Mouse (Mus musculus): ENCODE measurements around the gene Cdk17.
A peak's percentile ranks its signal among the peaks of the same experiment; 100 is the strongest.

Gene Cdk17

DNA sequence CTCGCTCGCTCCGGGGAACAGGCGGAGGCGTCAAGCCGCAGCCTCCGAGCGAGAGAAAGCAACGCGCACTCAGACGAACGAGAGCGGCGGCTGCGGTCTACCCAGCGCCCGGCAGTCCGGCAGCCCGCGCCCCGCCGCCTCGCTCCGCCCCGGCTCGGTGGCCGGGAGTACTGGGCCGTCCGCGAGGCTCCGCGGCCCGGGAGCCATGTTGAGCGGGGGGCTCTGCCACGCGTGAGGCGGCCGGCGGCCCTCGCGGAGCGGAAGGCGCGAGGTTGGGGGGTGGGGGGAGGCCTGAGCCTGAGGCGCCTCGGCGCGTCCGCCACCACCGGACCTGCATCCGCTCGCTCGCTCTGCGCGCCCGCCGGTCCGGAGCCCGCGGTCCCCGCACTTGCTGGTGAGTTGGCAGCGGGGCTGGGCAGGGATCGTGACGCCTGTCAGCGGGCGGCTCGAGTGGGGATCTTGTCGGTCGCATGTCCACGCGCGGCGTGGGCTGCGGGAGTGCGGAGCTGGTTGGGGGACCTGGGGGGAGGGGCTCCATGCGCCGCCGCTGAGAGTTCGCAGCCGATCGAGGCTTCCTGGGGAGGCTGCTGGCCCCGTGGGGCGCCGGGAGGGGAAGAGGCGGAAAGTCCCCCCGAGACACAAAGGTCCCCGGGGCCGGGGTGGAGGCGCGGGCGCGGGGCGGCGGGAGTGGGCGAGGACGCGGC is at the start of gene Cdk17:
TSS of gene Cdk17 (plus strand) at position 69 of the 704 bp plus-strand sequence.
- DNase-seq: peak; percentile 59

DNA sequence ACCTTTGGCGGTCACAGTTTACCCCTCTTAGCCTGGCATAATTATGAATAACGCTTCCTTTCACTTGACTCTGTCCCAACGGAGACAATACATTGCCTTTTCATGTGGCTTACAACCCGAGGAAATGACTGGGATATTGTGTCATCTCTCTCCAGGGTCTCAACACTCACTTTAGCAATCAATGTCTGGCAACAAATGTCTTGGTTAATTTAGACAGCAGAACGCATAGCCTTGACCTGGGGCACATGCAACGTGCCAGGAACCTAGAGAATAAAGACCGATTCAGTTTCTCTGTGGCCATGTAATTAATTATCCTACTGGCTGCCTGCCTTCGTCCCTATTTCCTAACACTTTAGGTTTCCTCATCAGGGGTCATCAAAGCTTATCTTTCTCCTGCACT is 49.3 kb upstream of the Cdk17 start:
- no peak for DNase-seq

DNA sequence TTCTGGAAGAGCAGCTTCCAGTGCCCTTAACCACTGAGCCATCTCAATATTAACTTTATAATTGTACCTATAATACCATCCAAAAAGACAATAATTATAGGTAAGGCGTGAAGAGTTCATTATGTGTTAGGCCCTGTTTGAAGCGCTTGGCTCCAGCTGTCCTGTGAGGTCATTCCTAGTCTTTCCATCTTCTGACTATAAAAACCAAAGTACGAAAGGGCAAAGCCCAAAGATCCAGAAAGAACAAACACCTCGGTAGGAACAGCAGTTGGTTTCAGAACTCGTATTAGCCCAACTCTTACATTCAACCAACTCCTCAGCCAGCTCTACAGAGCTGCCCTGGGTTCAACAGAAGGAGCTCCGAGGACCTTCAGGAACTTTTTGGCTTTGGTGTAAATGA is 48.7 kb upstream of the Cdk17 start:
- DNase-seq: no peak

DNA sequence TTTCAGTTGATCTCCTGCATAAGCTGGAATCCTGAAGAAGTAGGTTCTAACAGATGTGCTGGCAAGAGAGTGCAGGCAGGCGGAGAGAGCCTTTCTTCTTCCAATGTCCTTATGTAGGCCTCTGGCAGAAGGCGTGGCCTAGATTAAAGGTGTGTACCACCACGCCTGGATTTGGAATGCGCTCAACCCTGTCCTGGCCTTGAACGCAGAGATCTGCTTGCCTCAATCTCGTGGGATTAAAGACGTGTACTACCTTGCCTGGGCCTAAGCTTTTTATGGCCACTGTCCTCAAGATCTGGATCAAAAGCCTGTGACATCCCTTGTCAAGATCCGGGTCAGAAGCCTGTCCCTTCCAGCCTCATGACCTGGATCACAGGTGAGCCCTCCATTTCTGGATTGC is 46.7 kb upstream of the Cdk17 start:
- DNase-seq: no peak

DNA sequence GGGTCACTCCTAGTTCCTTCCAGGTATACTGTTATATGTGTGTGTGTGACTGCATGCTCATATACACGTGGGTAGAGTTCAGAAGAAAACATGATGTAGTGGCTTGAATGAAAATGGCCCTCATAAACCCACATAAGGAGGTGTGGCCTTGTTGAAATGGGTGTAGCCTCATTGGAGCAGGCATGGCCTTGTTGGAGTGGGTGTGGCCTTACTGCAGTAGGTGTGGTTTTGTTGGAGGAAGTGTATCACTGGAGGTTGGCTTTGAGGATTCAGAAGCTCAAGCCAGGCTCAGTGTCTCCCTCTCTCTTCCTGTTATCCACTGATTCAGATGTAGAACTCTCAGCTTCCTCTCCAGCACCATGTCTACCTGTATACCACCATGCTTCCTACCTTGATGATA is 45.9 kb upstream of the Cdk17 start:
- DNase-seq: no peak

DNA sequence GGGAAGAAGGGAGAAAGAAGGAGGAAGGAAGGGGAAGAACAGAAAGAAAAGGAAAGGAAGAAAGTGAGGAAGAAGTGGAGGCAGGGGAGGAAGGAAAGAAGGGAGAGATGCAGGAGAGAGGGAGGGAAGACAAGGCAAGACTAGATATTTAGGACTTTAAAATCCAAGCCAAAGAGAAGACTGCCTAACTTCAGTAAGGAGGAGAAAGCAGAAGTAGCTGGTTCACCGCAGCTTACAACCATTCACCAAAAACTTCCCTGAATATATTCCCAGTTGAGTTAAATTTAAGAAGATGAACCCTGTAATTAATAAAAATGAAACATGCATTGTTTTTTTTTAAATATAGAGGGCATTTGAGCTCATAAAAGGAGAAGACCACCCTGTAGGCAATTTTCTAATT is 44.9 kb upstream of the Cdk17 start:
- DNase-seq: no peak

DNA sequence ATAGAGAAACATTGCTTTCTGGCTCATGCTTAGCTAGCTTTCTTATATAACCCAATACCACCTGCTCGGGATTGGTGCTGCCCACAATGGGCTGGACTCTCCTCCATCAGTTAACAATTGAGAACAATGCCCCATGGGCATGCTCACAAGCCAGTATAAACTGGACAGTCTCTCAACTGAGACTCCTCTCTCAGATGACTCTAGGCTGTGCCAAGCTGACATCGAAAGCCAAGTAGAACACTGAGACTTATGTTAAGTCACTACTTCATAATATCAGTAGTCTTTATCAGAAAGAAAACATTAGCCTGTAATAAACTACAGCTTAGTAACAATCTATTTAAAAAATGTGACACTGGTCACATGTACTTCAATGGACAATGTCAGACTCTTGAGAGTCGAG is 44.0 kb upstream of the Cdk17 start:
- DNase-seq: no peak

DNA sequence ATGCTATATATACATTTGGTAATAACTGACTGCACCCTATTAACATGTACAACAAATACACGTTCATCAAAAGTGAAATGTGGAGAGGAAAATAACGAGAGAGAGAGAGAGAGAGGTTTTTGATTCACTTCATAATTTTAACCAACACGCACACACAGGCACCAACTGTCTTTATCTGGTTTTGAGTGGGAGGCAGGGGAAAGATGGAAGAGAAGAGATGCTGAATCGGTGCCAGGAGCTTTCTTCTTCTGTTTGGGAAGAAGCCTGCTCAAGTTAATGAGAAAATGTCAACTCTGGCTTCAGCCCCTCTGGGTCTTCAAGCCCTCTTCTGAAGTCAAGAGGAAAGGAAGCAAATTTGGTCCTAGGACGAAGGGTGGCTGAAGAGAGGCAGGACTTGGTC is 40.9 kb upstream of the Cdk17 start:
- DNase-seq: no peak

DNA sequence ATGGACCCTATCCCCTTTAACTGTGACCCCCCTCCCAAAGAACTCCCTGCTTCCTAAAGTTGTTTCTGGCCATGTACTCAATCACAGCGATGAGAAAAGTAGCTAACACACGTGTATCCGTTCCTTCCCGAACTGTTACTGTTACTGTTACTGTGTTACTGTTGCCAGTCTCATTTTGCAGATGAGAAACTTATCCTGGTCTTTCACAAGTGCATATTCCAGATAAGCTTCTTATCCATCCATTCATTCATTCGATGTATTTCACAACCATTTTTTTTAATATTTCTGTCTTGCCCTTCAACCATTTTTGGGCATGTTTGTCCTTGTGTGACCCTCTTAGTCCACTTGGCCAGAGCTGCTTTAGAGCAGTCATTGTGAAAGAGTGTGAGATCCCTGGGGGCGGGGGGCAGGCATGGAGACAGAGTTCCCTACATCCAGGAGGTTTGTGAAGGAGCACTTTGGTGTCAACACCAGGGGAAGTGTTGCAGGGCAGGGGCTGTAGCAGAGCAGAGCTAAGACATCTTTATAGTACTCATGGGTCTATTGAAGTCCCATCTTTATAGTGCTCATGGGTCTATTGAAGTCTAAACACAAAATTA is 39.3 kb upstream of the Cdk17 start:
- DNase-seq: no peak

DNA sequence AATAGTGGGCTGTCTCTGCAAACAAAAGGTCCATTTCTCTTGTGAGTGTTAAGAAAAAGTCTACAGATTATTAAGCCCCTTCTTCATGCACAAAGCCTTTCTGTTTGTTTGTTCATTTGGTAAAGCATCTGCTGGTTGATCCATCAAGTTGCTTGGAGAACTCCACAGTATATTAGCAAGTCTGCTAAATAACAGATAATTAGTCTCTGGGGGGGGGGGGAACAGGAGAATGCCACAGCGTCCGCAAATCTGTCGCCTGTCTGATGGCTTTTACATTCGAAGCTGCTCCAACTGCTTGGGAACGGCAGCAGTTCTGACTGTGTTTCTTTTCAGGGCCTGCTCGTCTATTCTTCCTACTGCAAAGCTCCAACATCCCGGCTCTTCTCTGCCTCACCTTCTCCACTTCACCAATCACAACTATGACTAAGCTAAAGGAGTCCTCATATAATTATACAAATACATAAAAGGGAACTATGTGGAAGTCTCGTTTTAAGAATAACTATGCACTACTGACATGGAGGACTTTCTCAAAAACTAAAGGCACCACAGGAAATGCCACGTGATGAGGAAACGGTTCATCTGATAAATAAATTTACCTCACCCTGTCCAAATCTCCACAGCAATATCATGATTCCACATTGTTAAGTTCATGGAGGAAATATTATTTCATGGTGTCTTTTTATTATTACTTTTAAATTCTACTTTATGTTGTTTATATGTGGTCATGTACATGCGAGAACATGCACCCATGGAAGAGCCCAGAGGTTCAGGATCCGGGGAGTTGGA is 38.1 kb upstream of the Cdk17 start:
- DNase-seq: no peak

DNA sequence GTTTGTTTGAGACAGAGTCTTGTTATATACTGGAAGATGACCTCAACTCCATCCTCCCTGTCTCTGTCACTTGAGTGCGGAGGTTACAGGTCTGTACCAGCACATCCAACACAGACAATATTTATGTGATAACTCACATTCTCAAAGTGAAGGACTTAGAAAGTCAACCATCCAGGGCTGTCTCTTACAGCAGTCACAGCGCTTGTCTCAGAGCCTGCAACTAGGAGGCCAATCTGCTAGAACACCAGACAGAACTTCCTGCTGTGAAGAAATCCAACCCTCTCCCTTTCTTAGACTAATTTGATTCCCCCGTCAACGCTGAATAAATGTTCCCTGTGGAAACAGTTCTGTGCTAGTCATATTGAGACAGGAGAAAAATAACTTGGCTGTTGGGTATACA is 37.4 kb upstream of the Cdk17 start:
- no peak for DNase-seq

DNA sequence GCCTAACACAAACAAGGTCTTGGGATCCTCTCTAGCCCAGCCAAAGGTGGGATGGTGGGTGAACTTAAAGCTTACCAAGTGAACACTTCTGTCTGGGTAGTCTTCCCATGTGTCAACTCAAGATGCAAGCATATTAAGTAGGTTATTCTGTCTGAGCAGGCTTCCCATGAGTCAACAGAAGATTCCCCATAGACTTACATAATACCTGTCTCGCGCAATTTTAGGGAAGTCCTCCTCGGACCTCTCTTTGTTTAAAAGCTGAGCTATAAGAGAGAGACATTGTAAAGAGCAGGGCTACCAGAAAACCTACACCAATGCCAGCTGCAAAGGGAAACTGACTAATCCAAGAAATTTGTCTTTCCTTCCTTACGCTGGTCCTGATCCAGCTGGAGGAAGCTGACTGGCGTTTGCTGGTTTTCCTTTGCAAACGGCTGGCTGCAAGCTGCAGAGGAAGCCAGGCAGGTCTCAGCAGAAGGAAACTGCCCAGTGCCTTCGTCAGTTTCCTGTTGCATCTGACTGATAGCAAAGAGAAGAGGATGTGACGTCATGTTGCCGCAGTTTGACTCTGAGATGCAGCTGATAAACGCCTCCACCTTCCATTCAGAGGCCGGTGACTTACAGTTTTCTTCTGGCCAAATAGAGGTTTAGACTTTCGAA is 36.6 kb upstream of the Cdk17 start:
- peak; percentile 79 for DNase-seq

DNA sequence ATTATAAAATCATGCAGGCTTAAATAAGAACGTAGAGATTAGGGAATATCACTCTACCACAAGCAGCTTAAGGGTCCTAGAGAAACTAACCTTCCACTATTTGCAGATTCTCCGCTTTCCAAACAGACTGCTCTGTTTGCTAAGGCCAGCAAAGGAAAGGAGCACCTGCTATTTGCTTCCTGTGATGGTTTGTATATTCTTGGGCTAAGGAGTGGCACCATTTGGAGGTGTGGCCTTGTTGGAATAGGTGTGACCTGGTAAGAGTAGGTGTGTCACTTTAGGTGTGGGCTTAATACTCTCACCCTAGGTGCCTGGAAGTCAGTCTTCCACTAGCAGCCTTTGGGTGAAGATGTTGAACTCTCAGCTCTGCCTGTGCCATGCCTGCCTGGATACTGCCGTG is 34.6 kb upstream of the Cdk17 start:
- no peak for DNase-seq

DNA sequence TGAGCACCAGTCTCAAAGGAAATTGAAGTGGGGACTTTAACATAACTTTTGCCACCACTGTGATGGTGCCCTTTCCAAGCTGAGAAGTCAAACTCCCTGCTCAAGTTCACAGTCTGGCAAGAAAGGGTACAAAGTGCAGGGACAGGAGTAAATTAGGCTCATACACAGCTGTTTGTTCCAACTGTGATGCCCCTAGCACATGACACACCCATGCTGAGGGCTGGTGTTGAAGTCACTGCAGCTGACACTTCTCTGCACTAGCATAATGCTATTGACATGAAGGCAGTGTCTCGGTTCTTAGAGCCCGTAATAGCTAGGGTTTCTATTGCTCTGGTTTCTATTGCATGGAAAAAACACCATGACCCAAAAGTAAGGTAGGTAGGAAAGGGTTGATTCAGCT is 32.1 kb upstream of the Cdk17 start:
- DNase-seq: no peak

DNA sequence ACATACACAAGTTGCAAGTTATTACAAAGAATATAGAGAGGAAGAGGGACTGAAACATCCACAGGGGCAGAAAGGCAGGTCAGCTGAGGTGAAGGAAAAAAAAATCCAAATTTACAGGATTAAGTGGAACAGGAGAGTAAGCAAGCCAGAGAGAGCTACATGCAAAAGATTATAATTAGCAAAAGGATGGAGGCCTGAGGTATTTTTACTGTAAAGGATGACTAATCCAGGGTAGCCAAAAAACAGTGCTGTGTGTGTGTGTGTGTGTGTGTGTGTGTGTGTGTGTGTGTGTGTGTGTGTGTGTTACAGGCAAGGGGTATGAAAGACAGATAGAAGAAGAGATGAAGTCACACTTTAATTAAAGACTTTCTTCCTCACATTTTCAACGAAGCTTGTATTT is 31.3 kb upstream of the Cdk17 start:
- DNase-seq: no peak

DNA sequence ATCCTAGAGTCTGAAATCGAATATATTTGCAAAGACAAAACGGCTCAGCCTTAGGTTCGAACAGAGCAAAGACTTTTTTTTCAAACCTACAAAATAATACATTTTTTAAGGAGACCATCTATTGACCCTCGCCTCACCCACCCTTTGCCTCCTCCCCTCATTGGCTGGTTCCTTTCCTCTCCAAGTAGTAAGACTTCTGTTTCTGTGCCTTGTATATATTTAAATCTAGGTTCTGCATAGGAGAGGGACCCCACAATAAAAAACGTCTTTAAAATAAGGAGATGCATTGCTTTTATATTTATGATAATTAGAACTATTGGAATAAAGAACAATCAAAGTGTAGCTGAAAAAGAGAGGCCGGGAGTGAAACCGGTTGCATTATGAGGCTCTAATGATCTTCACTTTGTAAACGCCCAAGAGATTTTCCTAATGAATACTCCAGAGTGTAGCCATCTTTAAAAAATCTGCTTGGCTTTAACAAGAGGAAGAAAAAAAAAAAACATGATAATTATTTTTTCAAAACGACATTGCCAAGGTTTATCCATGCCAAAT is 30.7 kb upstream of the Cdk17 start:
- no peak for DNase-seq

DNA sequence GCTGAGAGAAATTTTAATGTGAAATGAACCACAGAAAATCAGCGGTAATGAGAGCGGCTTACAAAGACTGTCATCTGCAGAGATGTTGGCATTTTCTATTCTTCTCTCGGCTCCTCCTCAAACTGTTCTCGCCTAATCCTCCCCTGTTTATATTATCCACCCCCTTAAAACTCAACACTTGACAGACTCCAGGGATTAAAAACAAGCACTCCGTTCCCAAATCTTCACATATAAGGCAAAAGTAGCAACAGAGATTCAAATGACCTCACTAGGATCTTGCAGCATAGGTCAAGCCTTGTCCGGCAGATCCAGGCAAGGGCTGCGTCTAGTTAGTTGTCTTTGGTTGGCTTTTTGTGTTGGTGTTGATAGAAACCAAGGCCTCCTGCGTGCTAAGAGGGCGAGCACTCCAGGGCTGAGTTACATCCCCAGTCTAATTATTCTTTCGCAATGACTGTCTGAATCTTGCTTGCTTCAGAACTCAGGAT is 30.2 kb upstream of the Cdk17 start:
- DNase-seq: no peak

DNA sequence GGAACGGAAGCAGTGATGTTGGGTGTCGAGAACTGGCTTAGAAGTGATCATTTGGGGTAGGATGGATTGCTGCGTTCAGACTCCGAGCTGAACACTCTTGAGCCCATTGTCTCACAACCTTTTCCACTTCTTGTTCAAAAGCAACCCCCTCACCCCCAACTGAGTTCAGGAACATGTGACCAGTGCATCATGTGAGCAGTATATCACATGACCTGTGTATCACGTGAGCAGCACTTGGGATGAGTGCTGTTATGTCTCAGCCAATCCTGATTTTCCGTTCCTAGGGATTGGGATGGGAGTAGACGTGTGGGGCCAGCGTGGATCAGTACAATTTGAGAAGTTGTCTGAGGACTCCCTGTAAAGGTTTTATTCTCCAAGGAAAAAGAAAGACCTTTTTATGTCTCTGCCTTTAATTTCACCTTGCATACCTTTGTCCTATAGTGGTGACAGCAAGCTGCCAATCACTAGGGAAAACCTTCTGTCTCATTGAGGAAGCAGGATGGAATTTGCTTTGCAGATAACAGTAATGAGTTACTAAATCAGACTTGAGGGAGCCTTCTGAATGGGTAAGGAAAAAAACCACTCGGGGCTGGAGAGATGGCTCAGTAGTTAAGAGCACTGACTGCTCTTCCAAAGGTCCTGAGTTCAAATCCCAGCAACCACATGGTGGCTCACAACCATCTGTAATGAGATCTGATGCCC is 28.7 kb upstream of the Cdk17 start:
- DNase-seq: no peak

DNA sequence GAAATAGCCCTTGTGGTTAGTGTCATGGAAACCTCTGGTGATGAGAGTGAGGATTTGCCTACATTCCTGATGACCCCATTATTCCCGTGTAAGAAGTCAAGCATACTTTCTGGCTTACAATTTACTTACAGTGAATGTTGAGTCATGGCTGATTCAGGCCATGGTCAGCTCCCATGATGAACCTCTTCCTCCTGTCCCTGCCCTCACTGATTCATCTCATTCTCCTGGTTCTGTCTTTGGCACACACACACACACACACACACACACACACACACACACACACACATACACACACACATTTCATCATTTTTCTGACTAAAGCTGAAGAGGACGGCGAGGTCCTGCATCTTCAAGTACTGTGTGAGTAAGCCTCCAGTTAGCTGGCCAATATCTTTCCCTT is 21.9 kb upstream of the Cdk17 start:
- DNase-seq: no peak

DNA sequence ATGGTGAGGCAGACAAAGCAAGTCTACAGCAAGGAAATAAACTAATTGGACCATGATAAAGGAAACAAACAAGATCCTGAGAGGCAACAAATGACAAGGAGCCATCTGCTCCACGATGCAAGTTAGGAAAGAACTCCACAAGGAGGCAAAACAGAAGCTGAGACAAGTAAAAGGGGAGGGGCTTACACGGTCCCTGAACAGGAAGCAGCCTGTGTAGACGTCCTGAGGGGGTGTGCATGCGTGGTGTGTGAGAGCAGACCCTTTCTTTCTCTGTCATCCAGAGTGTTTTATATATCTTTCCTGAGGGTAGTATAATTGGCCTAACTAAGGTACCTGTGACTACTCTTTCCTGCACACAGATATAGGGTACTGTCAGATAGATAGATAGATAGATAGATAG is 19.9 kb upstream of the Cdk17 start:
- DNase-seq: no peak

DNA sequence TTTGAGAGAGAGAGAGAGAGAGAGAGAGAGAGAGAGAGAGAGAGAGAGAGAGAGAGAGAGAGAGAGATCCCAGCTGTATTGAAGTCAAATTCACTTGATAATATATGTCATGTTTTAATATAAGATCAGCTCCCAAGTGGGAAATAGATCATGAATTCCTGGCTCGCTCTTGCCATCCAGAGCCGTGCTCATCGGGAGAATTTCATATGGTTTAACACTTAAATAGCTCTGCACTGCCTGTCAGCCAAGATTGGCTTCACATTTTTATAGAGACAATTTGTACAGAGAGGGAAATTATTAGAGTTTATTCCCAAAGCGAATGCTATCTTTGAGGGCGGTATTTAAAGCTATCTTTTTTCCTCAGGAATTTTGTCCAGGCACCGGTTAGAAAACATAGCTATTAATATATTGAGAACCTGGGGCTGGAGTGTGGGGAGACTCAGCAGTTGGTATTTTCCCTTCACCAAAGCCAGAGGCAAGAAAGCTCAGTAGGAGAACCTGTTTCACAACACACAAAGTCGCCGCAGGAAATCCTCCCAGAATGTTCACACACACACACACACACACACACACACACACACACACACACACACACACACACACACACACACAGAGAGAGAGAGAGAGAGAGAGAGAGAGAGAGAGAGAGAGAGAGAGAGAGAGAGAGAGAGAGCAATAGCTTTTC is 17.9 kb upstream of the Cdk17 start:
- no peak for DNase-seq

Data from kidney, adult 9 months (tissue).